1 mouse cellular context compared by ENCODE assay signal in the genomic region with DNA sequence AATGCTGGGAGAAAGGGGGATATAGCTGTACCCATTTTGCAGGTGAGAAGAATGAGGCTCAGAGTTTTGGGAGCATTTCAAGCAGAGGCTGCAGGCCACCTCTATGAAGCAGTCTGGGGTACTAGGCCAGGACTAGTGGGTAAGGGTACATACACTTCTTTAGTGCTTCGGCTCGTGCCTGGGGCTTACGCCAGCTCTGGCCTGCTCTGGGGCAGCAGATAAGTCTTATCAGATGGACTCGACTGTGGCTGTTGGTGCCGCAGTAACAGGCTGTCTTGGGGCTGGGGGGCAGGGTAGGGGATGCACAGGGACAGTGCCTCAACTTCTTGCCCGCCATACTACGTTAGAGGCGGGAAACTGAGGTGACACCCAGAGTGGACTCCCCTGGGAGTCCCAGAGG.
A peak's percentile ranks its signal among the peaks of the same experiment; 100 is the strongest.
TF ChIP-seq lines count a peak whose summit lies in the region.

No protein-coding gene starts in this region.

TF ChIP-seq in MEL, 35 proteins besides CTCF, POLR2A, EP300 and RAD21:
- TF ChIP-seq MAFK (IDR thresholded peaks at IDR 0.05; ENCODE audit: borderline replicate concordance, low read depth, low read length) (no peak), GATA1 (IDR thresholded peaks at IDR 0.05; ENCODE audit: low read depth, low read length) (peak; percentile 96), TAL1 (IDR thresholded peaks at IDR 0.05; ENCODE audit: low read length) (peak; percentile 89)
